Mouse (Mus musculus) Patski (cell line): ENCODE results near the gene Mapk11. TPM values are rescaled to one million over a fixed set of nuclear protein-coding genes. Genes with fewer than 3 reads are reported as not detected.

Source experiments
- ATAC-seq: fragments of 100-300 bp; one replicate; pipeline ENCODE4 v1.8.0; 2021
- CTCF ChIA-PET: fragments of 350-600 bp; sonication (Branson Sonifier 250); formaldehyde crosslinking; loops from one replicate; lab custom pipeline; 2022; ENCODE audit warnings: inconsistent platforms; lab: Charles Lee
- POLR2A ChIA-PET: fragments of 350-600 bp; sonication (Branson Sonifier 250); formaldehyde crosslinking; loops from one replicate; lab custom pipeline; 2022; ENCODE audit warnings: antibody characterized with exemption, inconsistent platforms; lab: Charles Lee
- DNase-seq: peaks from one replicate; pipeline ENCODE4 v3.0.0-alpha.2; 2011; ENCODE audit warnings: low read depth, low spot score
- H3K27me3 ChIP-seq: fragments of 371-371 bp; one replicate; pipeline ENCODE4 v1.5.1; 2021
- CTCF ChIP-seq: fragments of 100-300 bp; IDR thresholded peaks from one replicate; pipeline ENCODE4 v1.5.1; 2021
- in situ Hi-C: fragments of 300-500 bp; cut with MboI; formaldehyde crosslinking; loops from 3 replicates; pipeline ENCODE4 v1.11.1; 2018; ENCODE audit warnings: low pct_unique_long_range_greater_than_20kb, mixed read lengths
- polyA plus RNA-seq: library from polyadenylated mRNA; unstranded; gene quantifications from one replicate; pipeline ENCODE4 v1.2.3, GENCODE M21; 2021

Mapk11 gene
- polyA plus RNA-seq, 1 experiment from 2014 or later: 16.3 TPM

GRCm38 (mm10) chr15:89136461-89137155, 12.8 kb downstream of the Mapk11 start:
- ATAC-seq (no peak), DNase-seq (no peak)
- ChIA-PET POLR2A (no interaction called here), CTCF (interaction anchor here (2.5 kb wide), 1 partner anchor 8 kb away, joined by 9 read pairs; the partner anchor contains the start of gene Hdac10)
- no peaks in the 10 kb centered on the region for H3K27me3 ChIP-seq
- TF ChIP-seq CTCF: no peak
- in situ Hi-C loops: no loop called here

DNA sequence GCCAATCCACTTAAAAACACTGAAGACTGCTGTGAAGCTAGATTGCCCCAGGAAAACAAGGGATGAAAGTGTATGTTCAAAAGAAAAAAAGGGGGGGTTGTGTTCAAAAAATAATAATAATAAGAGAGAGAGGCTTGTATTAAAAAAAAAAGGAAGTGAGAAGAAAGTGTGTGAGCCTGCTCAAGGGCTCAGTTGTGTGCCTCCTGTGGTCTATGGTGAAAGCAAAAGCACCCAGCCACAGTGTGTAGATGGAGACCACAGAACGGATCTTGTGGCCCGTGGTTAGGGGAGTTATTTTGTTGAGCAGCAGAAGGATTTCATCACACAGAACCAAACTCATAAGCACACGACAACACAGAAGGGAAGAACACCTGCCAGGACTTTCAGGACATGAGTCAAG, 18.1 kb downstream of the Mapk11 start:
- ChIA-PET POLR2A (no interaction called here), CTCF (interaction anchor here (0.8 to 1.8 kb wide), 4 partner anchors 8 to 79 kb away, joined by 3 to 5 read pairs (median 4); partner anchors contain the start of gene Tubgcp6)
- ATAC-seq: no peak
- in situ Hi-C loops: no loop called here
- DNase-seq: no peak
- no peaks in the 10 kb centered on the region for H3K27me3 ChIP-seq
- TF ChIP-seq CTCF: no peak

DNA sequence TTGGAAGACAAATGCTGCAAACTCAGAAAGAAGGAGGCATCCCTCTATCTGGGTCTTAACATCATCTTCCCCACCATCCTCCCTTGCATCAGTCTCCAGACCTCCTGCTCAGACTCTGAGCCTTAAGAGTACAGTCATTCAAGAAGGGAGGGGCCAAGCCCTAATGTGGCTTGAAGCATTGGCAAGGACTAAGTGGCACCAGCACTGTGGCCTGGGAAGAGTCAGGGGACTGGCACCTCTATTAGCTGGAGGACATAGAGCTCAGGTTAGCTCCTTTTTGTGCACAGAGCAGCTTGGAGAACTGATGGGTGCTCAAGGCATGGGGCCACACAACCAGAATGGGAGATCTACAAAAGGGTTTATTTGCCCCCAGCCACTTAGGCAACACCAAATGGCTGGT, 19.2 kb downstream of the Mapk11 start:
- H3K27me3 ChIP-seq: no peaks in the 10 kb centered on the region
- POLR2A ChIA-PET: no interaction called here
- no peak for ATAC-seq
- no peak for TF ChIP-seq CTCF
- CTCF ChIA-PET: interaction anchor here (1.4 to 2.0 kb wide), 3 partner anchors 47 to 80 kb away, joined by 3 to 6 read pairs (median 5); no protein-coding TSS in a partner anchor
- DNase-seq: no peak
- in situ Hi-C loops: no loop called here

DNA sequence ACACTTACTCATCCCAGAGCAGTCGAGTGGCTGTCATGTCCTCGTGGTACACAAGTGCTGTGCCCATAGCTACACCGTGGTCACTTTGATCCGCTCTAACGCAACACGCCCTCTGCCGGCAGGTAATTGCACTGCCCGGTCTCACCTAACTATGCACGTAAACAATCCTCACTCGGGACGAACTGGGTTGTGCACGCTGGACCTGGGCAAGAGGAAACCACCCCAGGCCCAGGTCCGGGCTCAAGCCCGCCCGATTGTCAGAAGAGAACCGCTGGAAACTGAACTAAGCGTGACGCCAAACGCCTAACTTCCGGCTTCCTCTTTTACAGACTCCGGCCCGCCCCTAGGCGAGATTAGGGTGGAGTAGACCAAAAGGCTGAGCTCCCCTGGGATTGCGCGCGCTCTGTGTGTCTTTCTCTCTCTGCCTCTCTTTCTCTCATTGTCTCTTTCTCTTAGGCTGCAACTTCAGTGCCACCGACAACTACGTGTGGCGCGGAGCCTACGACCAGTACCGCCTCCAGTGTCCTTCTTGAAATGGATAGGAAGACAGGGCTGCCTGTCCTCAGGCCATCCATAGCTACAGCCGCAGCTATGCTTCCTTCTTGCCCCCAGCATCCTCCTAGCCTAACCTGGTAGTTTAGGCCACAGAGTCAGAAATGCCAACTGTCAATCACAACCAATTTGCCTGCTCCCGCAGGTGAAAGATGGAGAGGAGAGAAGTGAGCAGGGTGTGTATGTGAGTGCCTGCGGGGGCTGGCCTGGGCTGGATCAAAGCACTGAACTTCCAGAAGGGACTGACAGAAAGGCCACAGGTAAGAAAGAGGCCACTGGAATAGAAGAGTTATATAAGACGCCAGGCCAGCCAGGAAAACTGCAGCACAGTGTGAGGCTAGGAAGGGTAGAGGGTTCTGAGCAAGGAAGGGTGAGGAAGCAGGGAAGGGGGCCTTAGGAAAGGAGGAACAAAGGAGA, 20.8 kb downstream of the Mapk11 start, which contains the start of gene Hdac10:
TSS of gene Hdac10 (minus strand) at position 319 of the 969 bp plus-strand sequence.
- TF ChIP-seq CTCF: no peak
- CTCF ChIA-PET: interaction anchor here (0.8 to 2.0 kb wide), 23 partner anchors 9 to 194 kb away, joined by 3 to 12 read pairs (median 4); partner anchors contain the start of genes Dennd6b and Mapk11
- in situ Hi-C loops: no loop called here
- POLR2A ChIA-PET: interaction anchor here (0.6 to 1.6 kb wide), 5 partner anchors 10 to 83 kb away, joined by 3 to 5 read pairs (median 4); partner anchors contain the start of gene Mapk11
- H3K27me3 ChIP-seq: no peaks in the 10 kb centered on the region
- ATAC-seq (peak; percentile 78), DNase-seq (peak; percentile 35)

GRCm38 (mm10) chr15:89127364-89127940, 22.0 kb downstream of the Mapk11 start:
- ATAC-seq (no peak), DNase-seq (no peak)
- in situ Hi-C loops: no loop called here
- TF ChIP-seq CTCF: no peak
- ChIA-PET CTCF (interaction anchor here (0.9 to 2.0 kb wide), 9 partner anchors 12 to 192 kb away, joined by 3 to 12 read pairs (median 4); partner anchors contain the start of gene Mapk11), POLR2A (interaction anchor here (0.6 to 1.6 kb wide), 5 partner anchors 14 to 84 kb away, joined by 3 to 5 read pairs (median 4); partner anchors contain the start of genes Mapk11 and Mapk12)
- H3K27me3 ChIP-seq: no peaks in the 10 kb centered on the region

GRCm38 (mm10) chr15:89126622-89127021, 22.8 kb downstream of the Mapk11 start:
- ChIA-PET POLR2A (interaction anchor here (1.0 kb wide), 1 partner anchor 14 kb away, joined by 3 read pairs; the partner anchor contains the start of gene Mapk12), CTCF (interaction anchor here (1.5 kb wide), 1 partner anchor 22 kb away, joined by 3 read pairs; the partner anchor contains the start of gene Mapk11)
- no peak for ATAC-seq
- in situ Hi-C loops: no loop called here
- no peaks in the 10 kb centered on the region for H3K27me3 ChIP-seq
- DNase-seq: no peak
- TF ChIP-seq CTCF: no peak

DNA sequence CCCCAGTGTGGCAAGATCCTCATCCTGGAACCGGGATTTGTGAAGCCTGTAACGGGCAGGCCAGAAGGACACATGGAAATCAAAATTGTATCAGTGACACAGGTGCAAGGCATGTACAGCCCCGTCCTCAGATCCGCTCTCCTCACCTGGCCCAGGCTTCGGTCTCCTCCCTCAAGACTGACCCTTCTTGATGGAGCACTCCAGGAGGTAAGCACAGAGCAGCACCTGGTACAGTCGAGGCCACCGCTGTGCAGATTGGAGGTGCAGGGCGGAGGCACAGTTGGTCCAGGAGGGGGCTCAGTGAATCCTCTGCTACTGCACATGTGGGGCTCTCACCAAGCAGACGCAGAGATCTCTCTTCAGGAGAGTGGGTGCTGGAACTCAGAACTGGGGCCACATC, 24.1 kb downstream of the Mapk11 start:
- H3K27me3 ChIP-seq: no peaks in the 10 kb centered on the region
- ATAC-seq: no peak
- no peak for TF ChIP-seq CTCF
- no peak for DNase-seq
- in situ Hi-C loops: no loop called here
- ChIA-PET POLR2A (no interaction called here), CTCF (interaction anchor here (1.7 kb wide), 1 partner anchor 85 kb away, joined by 6 read pairs; no protein-coding TSS in a partner anchor)

- no peaks in the 10 kb centered on the region for H3K27me3 ChIP-seq
- TF ChIP-seq CTCF: no peak
- ChIA-PET CTCF (interaction anchor here (1.7 kb wide), 1 partner anchor 86 kb away, joined by 6 read pairs; no protein-coding TSS in a partner anchor), POLR2A (no interaction called here)
- in situ Hi-C loops: no loop called here
- ATAC-seq (no peak), DNase-seq (no peak)
Observed at GRCm38 (mm10) chr15:89124312-89124711, 25.1 kb downstream of the Mapk11 start.

GRCm38 (mm10) chr15:89123595-89123994, 25.8 kb downstream of the Mapk11 start:
- in situ Hi-C loops: no loop called here
- no peaks in the 10 kb centered on the region for H3K27me3 ChIP-seq
- DNase-seq: no peak
- ChIA-PET CTCF (interaction anchor here (0.7 to 1.7 kb wide), 6 partner anchors 8 to 87 kb away, joined by 3 to 6 read pairs (median 4); no protein-coding TSS in a partner anchor), POLR2A (interaction anchor here (1.2 to 1.9 kb wide), 3 partner anchors 26 to 89 kb away, joined by 3 to 6 read pairs (median 4); partner anchors contain the start of genes Dennd6b and Mapk11)
- TF ChIP-seq CTCF: no peak
- ATAC-seq: no peak
